Mouse (Mus musculus): ENCODE measurements around the gene Asprv1. TPM values are rescaled to one million over a fixed set of nuclear protein-coding genes. Genes with fewer than 3 reads are reported as not detected.

Gene Asprv1
- total RNA-seq, 2 experiments from 2014 or later: not detected

DNA sequence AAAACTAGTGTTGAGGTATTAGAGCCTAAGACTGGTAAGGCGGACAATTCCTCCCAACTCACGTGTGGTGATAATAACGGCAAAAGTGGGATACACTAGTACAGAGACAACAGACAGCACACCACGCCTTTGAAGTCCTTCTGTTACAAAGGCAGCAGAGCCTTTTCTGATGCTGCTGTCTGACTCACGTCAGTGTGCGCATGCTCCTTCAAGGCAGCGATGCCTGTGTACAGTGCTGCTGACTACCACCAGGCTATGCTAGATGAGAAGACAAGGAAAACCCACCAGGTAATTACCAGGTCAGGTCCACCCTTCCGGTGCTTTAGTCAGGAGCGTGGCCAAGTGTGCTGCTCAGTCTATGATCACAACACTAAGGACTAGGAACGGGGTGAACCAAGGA is 39.1 kb downstream of the Asprv1 start:
- no peak for DNase-seq

DNA sequence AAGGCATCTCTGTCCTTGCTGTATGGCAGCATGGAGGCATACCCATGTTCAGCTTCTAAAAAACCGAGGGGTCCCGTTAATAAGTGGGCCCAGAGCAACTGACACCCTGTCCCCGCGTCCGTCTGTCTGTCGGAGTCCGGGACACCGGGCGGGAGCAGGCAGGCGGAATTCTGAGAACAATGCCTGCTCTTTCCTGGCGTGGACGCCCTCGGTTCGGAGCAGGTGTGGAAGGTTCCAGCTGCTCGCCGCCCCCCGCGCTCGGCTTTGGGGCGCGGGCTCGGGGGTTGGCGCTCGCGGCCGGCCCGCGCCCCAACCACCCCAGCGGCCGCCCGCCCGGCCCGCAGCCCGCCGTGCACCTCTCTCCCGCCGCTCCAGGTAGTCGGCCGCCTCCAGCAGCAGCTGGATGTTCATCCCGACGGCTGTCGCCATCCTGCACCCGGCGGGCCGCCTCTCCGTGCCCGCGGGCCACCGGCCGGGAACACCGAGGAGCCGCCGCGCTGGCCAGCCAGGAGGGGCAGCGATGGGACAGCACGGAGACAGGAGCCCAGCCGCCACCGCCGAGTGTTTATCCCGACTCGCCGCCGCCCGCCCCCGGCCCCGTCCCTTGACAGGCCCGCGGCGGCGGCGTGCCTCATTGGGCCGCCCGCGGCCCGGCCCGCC is 40.7 kb downstream of the Asprv1 start, which contains the start of gene Mxd1:
TSS of gene Mxd1 (minus strand) at position 582 of the 660 bp plus-strand sequence.
- no peak for DNase-seq

DNA sequence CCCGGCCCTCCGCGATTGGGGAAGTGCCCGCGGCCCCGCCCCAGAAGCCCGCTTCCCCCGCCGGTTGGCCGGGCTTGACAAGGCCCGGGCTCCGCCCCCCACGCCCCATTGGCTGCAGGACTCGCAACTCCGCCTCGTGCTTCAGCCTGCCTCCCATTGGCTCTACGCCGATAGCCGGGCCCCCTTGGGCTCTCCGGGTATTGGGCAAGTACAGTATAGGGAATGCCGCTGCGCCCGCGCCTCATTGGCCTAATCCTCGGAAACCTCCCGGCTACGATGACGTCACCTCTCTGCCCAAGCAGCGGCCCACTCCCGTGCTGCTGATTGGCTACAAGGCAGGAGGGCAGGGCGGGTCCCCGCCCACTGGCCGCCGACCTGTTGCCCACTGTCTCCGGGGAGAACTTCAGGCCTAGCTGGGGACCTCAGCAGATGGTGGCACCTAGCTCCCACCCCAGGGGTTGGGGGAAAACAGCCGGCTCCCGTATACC is 41.3 kb downstream of the Asprv1 start:
- peak; percentile 99 to 100 for DNase-seq

DNA sequence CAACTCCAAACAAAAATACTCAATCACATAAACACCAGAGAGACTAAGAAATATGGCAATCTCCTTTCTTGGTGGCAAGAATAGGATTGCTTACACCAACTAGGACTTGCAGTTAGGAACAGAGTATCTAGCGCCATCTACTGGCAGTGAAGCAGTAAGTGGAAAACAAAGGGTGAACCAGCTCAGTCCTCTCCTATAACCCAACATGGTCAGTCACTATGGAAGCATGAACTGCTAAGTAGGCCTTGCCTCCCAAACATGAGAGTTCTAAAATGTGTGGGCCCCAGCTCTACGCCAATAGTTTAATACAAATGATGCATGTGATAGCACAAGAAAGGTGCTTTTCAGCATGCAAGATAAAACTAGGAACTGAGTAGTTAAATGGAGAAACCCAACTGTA is 42.9 kb downstream of the Asprv1 start:
- DNase-seq: peak; percentile 78 to 79

DNA sequence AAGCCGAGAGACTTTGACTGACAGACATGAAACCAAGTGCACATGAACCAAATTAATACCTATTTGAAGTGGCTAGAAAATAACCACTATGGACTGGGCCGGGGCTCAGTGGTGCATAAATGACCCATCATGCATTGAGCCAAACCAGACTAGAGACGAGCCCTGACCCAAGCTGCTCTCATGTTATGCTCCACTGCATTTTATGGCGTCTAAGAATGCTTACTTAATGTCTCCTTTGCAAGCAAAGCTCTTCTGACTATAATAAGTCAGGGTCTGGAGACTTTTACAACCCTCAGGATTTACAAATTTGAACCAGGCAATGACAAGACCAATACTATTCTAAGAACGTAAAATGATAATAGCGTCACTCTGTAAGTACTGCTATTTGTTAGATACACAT is 50.4 kb downstream of the Asprv1 start:
- DNase-seq: no peak

Other genes with a start within 250 kb of the Asprv1 start
- 10 to 100 TPM; 81.9 to 86.8 TPM for gene Pcyox1, start 231.0 kb upstream of the Asprv1 start, total RNA-seq (2021)
- 10 to 100 TPM; 17.2 to 19.3 TPM for gene Tia1, start 223.9 kb upstream of the Asprv1 start, total RNA-seq (2021)
- not detected for gene Gm44790, start 201.5 kb upstream of the Asprv1 start, total RNA-seq (2021)
- 10 to 100 TPM in 1 of 2 experiments, 1 to 10 TPM in 1; 8.4 to 10.4 TPM for gene C87436, start 189.8 kb upstream of the Asprv1 start, total RNA-seq (2021)
- 100 to 1,000 TPM; 142 to 150 TPM for gene Pcbp1, start 101.8 kb upstream of the Asprv1 start, total RNA-seq (2021)
- gene Mxd1, start 41.0 kb downstream of the Asprv1 start, total RNA-seq (2021): 1 to 10 TPM; 6.2 to 6.5 TPM
- 10 to 100 TPM; 47.7 to 48.7 TPM for gene Snrnp27, start 56.4 kb downstream of the Asprv1 start, total RNA-seq (2021)
- 1 to 10 TPM; 4.3 to 5.6 TPM for gene Gmcl1, start 105.2 kb downstream of the Asprv1 start, total RNA-seq (2021)
- 10 to 100 TPM; 34.8 to 37.3 TPM for gene Anxa4, start 165.4 kb downstream of the Asprv1 start, total RNA-seq (2021)
- gene Aak1, start 221.4 kb downstream of the Asprv1 start, total RNA-seq (2021): 10 to 100 TPM; 81.2 to 83.4 TPM